Mouse (Mus musculus) CH12.LX (cell line): ENCODE data around the gene 2810004N23Rik. TPM values are rescaled to one million over a fixed set of nuclear protein-coding genes. Genes with fewer than 3 reads are reported as not detected.

ENCODE experiments used
- DNase-seq: peaks from one replicate; pipeline ENCODE4 v3.0.0-alpha.2; 2013; ENCODE audit errors: extremely low read depth
- H3K27ac ChIP-seq: 2 replicates; pipeline ENCODE4 v1.5.1; 2012; ENCODE audit warnings: low read depth, mild to moderate bottlenecking, control low read depth, moderate library complexity; ENCODE audit not compliant: insufficient read depth
- H3K27me3 ChIP-seq: replicated peaks from 2 replicates; pipeline ENCODE3; 2012; ENCODE audit warnings: inconsistent platforms
- H3K36me3 ChIP-seq, 2 experiments: replicated peaks in 1 of 2; 2 replicates each; pipeline versions ENCODE3 to v1.6.1; 2012; ENCODE audit warnings: inconsistent platforms in 1 of 2, low read length in 1 of 2, mild to moderate bottlenecking in 1 of 2, mixed read lengths in 1 of 2, moderate library complexity in 1 of 2; ENCODE audit not compliant: control insufficient read depth in 1 of 2, insufficient read depth in 1 of 2
- H3K4me1 ChIP-seq, 2 experiments: 2 replicates each; pipeline ENCODE4 v1.6.1; 2012; ENCODE audit warnings: inconsistent platforms in 1 of 2, moderate library complexity in 1 of 2; ENCODE audit not compliant: insufficient read depth in 2 of 2, control insufficient read depth in 1 of 2
- H3K4me2 ChIP-seq: 2 replicates; pipeline ENCODE4 v1.6.1; 2012; ENCODE audit warnings: low read depth, mild to moderate bottlenecking, control low read depth; ENCODE audit not compliant: poor library complexity, insufficient read depth, severe bottlenecking
- H3K4me3 ChIP-seq, 3 experiments: fragments of 150-350 bp in 1 of 3; sonication (generic) in 1 of 3; replicated peaks in 1 of 3; 2 replicates each; pipeline versions ENCODE3 to v1.5.1; 2011 to 2012; ENCODE audit warnings: low read depth in 2 of 3, low read length in 2 of 3, mild to moderate bottlenecking in 2 of 3, moderate library complexity in 2 of 3, control low read depth in 1 of 3, improper control_type of control experiment in 1 of 3, inconsistent platforms in 1 of 3, mixed read lengths in 1 of 3; ENCODE audit not compliant: poor library complexity in 1 of 3
- H3K79me2 ChIP-seq: replicated peaks from 2 replicates; pipeline ENCODE4 v1.6.1; 2012; ENCODE audit warnings: mild to moderate bottlenecking, moderate library complexity; ENCODE audit not compliant: control insufficient read depth, poor library complexity, insufficient read depth, severe bottlenecking; ENCODE audit errors: extremely low read depth
- H3K9ac ChIP-seq: 2 replicates; pipeline ENCODE4 v1.6.1; 2012; ENCODE audit warnings: low read depth, mild to moderate bottlenecking, control low read depth, moderate library complexity; ENCODE audit not compliant: insufficient read depth
- H3K9me3 ChIP-seq: replicated peaks from 2 replicates; pipeline ENCODE3; 2012; ENCODE audit warnings: low read length, inconsistent platforms, mixed read lengths
- BHLHE40 ChIP-seq: IDR thresholded peaks from 2 replicates; pipeline ENCODE4 v1.6.1; 2011; ENCODE audit warnings: mild to moderate bottlenecking, low read depth, low read length, improper control_type of control experiment
- CHD1 ChIP-seq: IDR thresholded peaks from 2 replicates; pipeline ENCODE4 v1.6.1; 2012; ENCODE audit warnings: low read depth, low read length, improper control_type of control experiment, inconsistent platforms
- CHD2 ChIP-seq: IDR thresholded peaks from 2 replicates; pipeline ENCODE4 v1.6.1; 2011; ENCODE audit warnings: low read length, improper control_type of control experiment
- CTCF ChIP-seq, 2 experiments: IDR thresholded peaks in 1 of 2; conservative IDR thresholded peaks in 1 of 2; 2 replicates each; pipeline ENCODE4 v1.5.1; 2011 to 2012; ENCODE audit warnings: low read depth in 2 of 2, low read length in 2 of 2, improper control_type of control experiment in 1 of 2, inconsistent platforms in 1 of 2, mild to moderate bottlenecking in 1 of 2, moderate library complexity in 1 of 2
- E2F4 ChIP-seq: IDR thresholded peaks from 2 replicates; pipeline ENCODE4 v1.6.1; 2011; ENCODE audit warnings: low read depth, low read length, improper control_type of control experiment; ENCODE audit not compliant: insufficient replicate concordance
- ETS1 ChIP-seq: conservative IDR thresholded peaks from 2 replicates; pipeline ENCODE4 v1.6.1; 2012; ENCODE audit warnings: low read depth, mild to moderate bottlenecking, inconsistent platforms, low read length, improper control_type of control experiment, moderate library complexity
- JUN ChIP-seq: IDR thresholded peaks from 2 replicates; pipeline ENCODE4 v1.6.1; 2011; ENCODE audit warnings: low read depth, mild to moderate bottlenecking, low read length, improper control_type of control experiment, moderate library complexity; ENCODE audit not compliant: insufficient read depth
- JUND ChIP-seq: conservative IDR thresholded peaks from 2 replicates; pipeline ENCODE4 v1.6.1; 2011; ENCODE audit warnings: low read depth, low read length, improper control_type of control experiment
- KAT2A ChIP-seq: IDR thresholded peaks from 2 replicates; pipeline ENCODE4 v1.6.1; 2012; ENCODE audit warnings: low read length, improper control_type of control experiment, inconsistent platforms; ENCODE audit not compliant: insufficient replicate concordance
- MAX ChIP-seq: IDR thresholded peaks from 2 replicates; pipeline ENCODE4 v1.6.1; 2011; ENCODE audit warnings: low read length, improper control_type of control experiment
- MEF2A ChIP-seq: IDR thresholded peaks from 2 replicates; pipeline ENCODE4 v1.6.1; 2014; ENCODE audit warnings: low read depth, mild to moderate bottlenecking, inconsistent platforms, low read length, improper control_type of control experiment, borderline replicate concordance
- POLR2A ChIP-seq: IDR thresholded peaks from 2 replicates; pipeline ENCODE4 v1.6.1; 2011; ENCODE audit warnings: low read depth, mild to moderate bottlenecking, improper control_type of control experiment, low read length
- RAD21 ChIP-seq: IDR thresholded peaks from 2 replicates; pipeline ENCODE4 v1.6.1; 2011; ENCODE audit warnings: low read depth, mild to moderate bottlenecking, low read length, improper control_type of control experiment, moderate library complexity
- RCOR1 ChIP-seq: conservative IDR thresholded peaks from 2 replicates; pipeline ENCODE4 v1.6.1; 2012; ENCODE audit warnings: low read depth, mild to moderate bottlenecking, inconsistent platforms, low read length, improper control_type of control experiment
- SIN3A ChIP-seq: IDR thresholded peaks from 2 replicates; pipeline ENCODE4 v1.6.1; 2012; ENCODE audit warnings: low read length, improper control_type of control experiment, inconsistent platforms
- TCF12 ChIP-seq: IDR thresholded peaks from 2 replicates; pipeline ENCODE4 v1.6.1; 2014; ENCODE audit warnings: low read depth, mild to moderate bottlenecking, inconsistent platforms, low read length, improper control_type of control experiment
- UBTF ChIP-seq: IDR thresholded peaks from 2 replicates; pipeline ENCODE4 v1.6.1; 2012; ENCODE audit warnings: low read depth, mild to moderate bottlenecking, inconsistent platforms, low read length, improper control_type of control experiment, moderate library complexity
- USF1 ChIP-seq: IDR thresholded peaks from 2 replicates; pipeline ENCODE4 v1.6.1; 2014; ENCODE audit warnings: low read depth, mild to moderate bottlenecking, inconsistent platforms, low read length, improper control_type of control experiment
- USF2 ChIP-seq: conservative IDR thresholded peaks from 2 replicates; pipeline ENCODE4 v1.6.1; 2011; ENCODE audit warnings: low read depth, low read length, improper control_type of control experiment
- ZKSCAN1 ChIP-seq: IDR thresholded peaks from 2 replicates; pipeline ENCODE4 v1.6.1; 2012; ENCODE audit warnings: low read depth, inconsistent platforms, low read length, improper control_type of control experiment, borderline replicate concordance
- ZMIZ1 ChIP-seq: IDR thresholded peaks from 2 replicates; pipeline ENCODE4 v1.6.1; 2012; ENCODE audit warnings: low read depth, mild to moderate bottlenecking, inconsistent platforms, low read length, improper control_type of control experiment
- dilution Hi-C: fragments of 300-500 bp; cut with MboI; formaldehyde crosslinking; loops from 2 replicates; pipeline ENCODE4 v1.14.3; 2020; ENCODE audit warnings: low sequenced_read_pairs; ENCODE audit not compliant: extremely low pct_unique_long_range_greater_than_20kb, extremely low pct_ligation_motif_present
- in situ Hi-C: fragments of 300-500 bp; cut with MboI; formaldehyde crosslinking; loops from 3 replicates; pipeline ENCODE4 v1.14.3; 2019; ENCODE audit warnings: low sequenced_read_pairs, low pct_ligation_motif_present, low pct_unique_long_range_greater_than_20kb, mixed read lengths
- polyA plus RNA-seq: library from polyadenylated mRNA; unstranded; fragments of >175 nt; gene quantifications from 2 replicates; pipeline ENCODE4 v1.2.1, GENCODE M21; 2012; ENCODE audit warnings: low read depth; ENCODE audit not compliant: insufficient read length
- total RNA-seq, 2 experiments: library from RNA; depleted of rRNA; stranded (reverse); fragments of 300-350 nt in 1 of 2; fragments of >200 nt in 1 of 2; gene quantifications; 2 replicates each; pipeline ENCODE4 v1.2.3; 2012 to 2014

The 2810004N23Rik gene
- total and polyA plus RNA-seq, 3 experiments = 45.1 to 75.7 (median 47.6) TPM

- DNase-seq = no peak
- in situ Hi-C loops = loop anchor here (10.0 kb wide), 1 partner anchor 49 kb away; no protein-coding TSS in a partner anchor
- Histone ChIP-seq H3K9ac (no peak overlapping the region), H3K27ac (no peak overlapping the region), H3K4me3 (no peak overlapping the region), H3K4me1 (peaks cover 9 to 32% of the 10 kb centered on the region in 2 experiments), H3K79me2 (no peaks in the 10 kb centered on the region), H3K4me2 (no peak overlapping the region), H3K9me3 (peaks cover 19% of the 10 kb centered on the region), H3K36me3 (no peaks in the 10 kb centered on the region), H3K27me3 (peaks cover 4% of the 10 kb centered on the region)
- dilution Hi-C loops = no loop called here
- TF ChIP-seq JUND = no peak
- TF ChIP-seq ZMIZ1 = no peak
- no peak for TF ChIP-seq MAX
- TF ChIP-seq TCF12 = no peak
- no peak for TF ChIP-seq MEF2A
- no peak for TF ChIP-seq JUN
- TF ChIP-seq POLR2A = no peak
- no peak for TF ChIP-seq USF1
- TF ChIP-seq KAT2A = no peak
- TF ChIP-seq RAD21 = no peak
- TF ChIP-seq CHD1 = no peak
- no peak for TF ChIP-seq UBTF
- no peak for TF ChIP-seq BHLHE40
- TF ChIP-seq E2F4 = no peak
- TF ChIP-seq ZKSCAN1 = no peak
- TF ChIP-seq ETS1 = no peak
- TF ChIP-seq CTCF (conservative IDR thresholded peaks at IDR 0.05 in 1 of 2, IDR thresholded peaks at IDR 0.05 in 1 of 2; ENCODE audit: low read depth in 2 of 2, low read length in 2 of 2) = no peak
- no peak for TF ChIP-seq CHD2
- no peak for TF ChIP-seq SIN3A
- no peak for TF ChIP-seq USF2
- TF ChIP-seq, all 38 proteins: peak for 0
Observed at GRCm38 (mm10) chr8:124813326-124813725, 49.6 kb downstream of the 2810004N23Rik start.

GRCm38 (mm10) chr8:124810689-124811394, 52.1 kb downstream of the 2810004N23Rik start:
- Histone ChIP-seq H3K79me2 (no peaks in the 10 kb centered on the region), H3K9ac (no peak overlapping the region), H3K27ac (no peak overlapping the region), H3K27me3 (no peaks in the 10 kb centered on the region), H3K4me1 (peaks cover 13 to 49% of the 10 kb centered on the region in 2 experiments)
- no peak for DNase-seq
- dilution Hi-C loops = no loop called here
- no peak for TF ChIP-seq RCOR1
- no peak for TF ChIP-seq CHD2
- TF ChIP-seq MAX = no peak
- TF ChIP-seq USF1 = no peak
- TF ChIP-seq, all 38 proteins: peak for 0
- Histone ChIP-seq H3K9me3 (peaks cover 2% of the 10 kb centered on the region), H3K36me3 (no peaks in the 10 kb centered on the region), H3K4me3 (no peak overlapping the region), H3K4me2 (no peak overlapping the region)
- in situ Hi-C loops = loop anchor here (10.0 kb wide), 1 partner anchor 46 kb away; no protein-coding TSS in a partner anchor
